Mouse (Mus musculus) gonadal fat pad, adult 2 months (tissue): Measurements from ENCODE around the gene 9930021J03Rik. TPM values are rescaled to one million over a fixed set of nuclear protein-coding genes. Genes with fewer than 3 reads are reported as not detected.

Experiments used
- DNase-seq: peaks from one replicate; pipeline ENCODE4 v3.0.0-alpha.2; 2012; ENCODE audit warnings: low read depth
- polyA plus RNA-seq: library from polyadenylated mRNA; depleted of rRNA; stranded (reverse); fragments of >200 nt; gene quantifications from 2 replicates; pipeline ENCODE4 v1.2.3, GENCODE M21; 2012; rRNA removed

9930021J03Rik gene
- polyA plus RNA-seq: 7.8 and 8.7 TPM in 2 replicates

DNA sequence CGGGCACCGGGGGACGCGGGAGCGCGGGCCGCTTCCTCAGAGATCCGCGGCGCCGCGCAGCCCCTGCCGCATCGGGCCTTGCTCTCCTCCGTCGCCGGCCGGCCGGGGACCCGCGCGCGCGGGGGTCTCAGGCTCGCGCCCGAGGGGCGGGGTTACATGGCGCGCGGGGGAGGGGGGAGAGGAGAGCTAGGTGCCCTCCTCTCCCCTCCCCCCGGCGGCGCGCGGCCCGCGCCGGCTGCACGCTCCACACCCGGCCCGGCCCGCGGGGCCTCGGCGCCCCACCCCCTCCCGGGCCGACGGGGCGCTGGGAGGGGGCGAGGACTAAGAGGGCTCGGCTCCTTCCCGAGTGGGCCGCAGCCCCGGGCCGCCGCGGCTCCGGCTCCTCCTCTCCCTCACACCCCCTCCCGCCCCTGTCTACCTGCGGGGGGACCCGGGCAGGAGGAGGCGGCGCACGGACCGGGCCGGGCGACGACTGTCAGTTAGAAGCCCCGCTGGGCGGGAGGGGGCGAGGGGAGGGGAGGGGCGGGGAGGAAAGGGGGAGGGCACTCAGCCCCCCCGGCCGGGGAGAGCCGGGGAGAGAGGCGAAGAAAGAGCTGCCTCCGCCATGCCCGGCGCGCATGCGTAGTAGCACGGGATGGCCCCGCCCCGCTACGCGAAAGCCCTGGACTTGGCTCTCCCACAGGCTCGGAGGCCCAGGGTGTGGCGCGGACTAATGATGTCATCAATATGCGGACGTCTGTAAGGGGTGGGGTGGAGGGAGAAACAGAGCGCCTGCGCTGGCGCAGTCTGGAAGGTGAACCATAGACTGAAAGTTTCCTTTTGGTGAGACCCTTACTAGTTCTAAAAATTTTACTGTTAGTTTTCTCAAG lies at the start of gene 9930021J03Rik:
Gene 9930021J03Rik, minus strand, starts transcription at position 73 of the 869 bp plus-strand sequence.
- DNase-seq: peak; percentile 77

DNA sequence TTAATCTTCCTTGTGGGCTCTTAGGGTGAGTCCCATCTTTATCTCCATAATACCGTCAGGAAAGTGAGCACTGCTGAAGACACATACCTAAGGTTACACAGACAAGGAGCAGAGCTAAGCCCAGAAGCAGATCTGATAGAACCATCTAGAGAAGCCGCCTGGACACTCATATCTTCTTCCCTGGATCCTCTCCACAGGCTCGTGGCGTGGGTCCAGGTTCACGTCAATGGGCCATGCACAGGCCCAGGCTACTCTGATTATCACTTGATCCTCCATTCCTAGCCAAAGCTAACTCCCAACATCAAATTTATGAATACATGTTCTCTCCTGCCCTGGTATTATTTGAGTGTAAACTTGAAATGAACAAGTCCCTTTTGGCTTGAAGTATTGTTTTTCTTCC lies 47.9 kb upstream of the 9930021J03Rik start:
- DNase-seq: no peak

DNA sequence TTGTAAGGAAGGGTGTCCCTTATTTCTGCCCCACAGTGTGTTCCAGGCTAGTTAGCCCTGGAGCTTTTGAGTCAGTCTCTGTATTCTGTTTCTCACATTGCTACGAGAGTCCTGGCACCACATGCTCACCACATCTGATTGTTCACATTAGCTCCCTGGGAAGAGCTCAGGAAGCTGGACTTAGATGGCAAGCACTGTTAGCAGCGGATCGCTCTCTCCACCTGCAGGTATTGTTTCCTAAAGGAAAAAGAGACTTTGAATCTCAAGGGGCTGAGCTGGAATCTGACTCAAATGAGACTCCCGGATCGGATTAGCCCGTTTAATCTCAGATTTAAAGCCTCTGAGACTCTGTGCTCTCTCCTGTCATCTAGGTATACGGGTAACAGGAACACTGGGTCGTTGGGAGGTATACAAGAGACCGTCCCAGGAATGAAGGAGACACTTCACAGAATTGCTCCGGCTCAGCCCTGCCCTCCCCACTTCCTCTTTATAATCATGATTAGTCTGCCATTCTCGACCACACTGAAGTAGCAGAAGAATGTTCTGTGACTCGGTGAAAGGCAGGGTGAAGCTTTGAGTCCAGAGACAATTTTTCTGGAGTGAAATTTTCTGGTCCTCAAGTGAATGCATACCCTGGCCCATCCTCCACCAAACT lies 45.4 kb upstream of the 9930021J03Rik start:
- DNase-seq: no peak

DNA sequence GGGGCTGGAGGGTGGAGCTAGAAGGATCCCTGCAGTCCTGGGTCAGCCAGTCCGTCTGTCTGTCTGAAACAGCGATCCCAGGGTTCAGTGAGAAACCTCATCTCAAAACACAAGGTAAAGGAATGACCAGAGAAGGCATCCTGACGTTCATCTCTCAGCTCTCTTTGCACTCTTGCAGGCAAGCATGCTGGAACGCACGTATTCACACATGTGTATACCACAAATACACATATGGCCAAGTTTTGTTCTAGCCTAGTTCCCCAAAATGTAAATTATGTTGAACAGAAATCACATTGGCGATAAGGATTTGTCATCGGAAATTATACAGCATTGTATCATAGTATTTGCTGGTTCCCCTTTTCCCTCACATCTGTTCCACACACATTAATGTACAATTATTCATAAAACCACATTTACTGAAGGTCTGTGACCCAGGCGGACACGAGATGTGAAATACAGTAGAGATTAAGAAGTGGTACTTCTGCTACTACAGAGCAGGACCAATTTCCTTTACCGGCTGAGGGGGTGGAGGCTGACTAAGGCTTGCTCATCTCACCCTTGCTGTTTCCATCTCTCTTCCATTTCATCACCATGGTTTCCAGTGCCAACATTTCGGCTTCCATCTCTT lies 44.2 kb upstream of the 9930021J03Rik start:
- no peak for DNase-seq

DNA sequence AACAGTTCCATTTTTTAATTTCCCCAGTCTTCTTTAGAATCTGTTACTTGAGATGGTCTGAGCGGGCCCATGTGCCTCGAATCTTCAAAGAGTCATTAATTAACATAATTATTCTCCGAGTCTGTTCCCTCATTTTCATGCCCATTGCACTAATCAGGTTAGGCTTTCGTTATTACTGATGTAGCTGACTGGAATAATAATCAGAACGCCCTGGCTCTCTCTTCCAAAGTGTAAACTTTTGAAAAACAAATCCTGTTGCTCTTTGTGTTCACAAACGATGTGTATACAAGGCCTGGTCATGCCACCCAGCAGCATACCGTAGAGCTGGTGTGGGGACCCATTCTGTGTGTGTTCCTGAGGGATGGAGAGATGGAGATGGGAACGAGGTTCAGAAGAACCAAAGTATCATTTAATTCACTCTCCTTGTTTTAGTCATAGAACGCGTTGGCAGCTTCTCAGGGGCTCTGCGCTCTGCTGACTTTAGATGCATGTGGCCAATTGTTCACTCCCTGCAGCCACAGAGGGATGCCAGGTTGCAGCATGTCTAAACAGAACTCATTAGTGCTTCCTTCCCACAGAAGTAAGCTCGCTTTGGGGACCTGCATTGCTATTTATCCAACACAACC lies 38.4 kb upstream of the 9930021J03Rik start:
- no peak for DNase-seq

DNA sequence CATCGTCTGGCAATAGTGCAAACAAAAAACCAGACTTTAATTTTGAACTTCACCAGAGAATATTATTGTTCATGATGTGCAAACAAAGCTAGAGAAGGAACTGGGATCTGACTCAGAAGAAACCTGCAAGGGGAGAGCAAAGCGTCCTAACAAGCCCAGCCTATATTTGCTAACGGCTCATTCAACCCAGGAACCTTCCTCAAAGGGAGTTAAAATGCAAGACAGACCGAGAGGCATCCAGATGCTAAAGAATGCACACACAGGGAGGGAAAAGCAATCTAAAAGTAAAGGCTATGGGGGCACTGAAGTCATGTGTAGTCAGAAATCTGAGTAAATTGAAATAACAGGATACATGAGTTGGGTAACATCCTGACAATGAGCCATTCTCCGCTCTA lies 37.8 kb upstream of the 9930021J03Rik start:
- DNase-seq: no peak

DNA sequence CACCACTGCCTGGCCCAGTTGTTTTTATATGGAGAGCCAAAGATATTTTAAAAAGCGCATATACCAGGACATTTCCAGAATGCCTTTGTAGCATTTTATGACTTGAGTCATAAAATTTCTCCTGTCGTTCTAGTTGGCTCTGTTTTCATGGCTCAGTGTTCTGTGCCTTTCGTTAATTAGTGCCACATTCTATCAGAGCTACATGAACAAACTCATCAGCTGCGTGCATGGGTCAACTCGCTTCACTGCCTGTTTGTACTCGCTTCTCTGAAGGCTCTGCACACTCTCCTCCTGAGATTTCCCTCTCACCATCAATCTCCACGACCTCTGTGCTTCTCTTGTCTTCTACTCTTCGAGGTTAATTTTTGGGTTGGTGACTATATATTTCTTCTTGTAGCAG lies 37.2 kb upstream of the 9930021J03Rik start:
- no peak for DNase-seq

DNA sequence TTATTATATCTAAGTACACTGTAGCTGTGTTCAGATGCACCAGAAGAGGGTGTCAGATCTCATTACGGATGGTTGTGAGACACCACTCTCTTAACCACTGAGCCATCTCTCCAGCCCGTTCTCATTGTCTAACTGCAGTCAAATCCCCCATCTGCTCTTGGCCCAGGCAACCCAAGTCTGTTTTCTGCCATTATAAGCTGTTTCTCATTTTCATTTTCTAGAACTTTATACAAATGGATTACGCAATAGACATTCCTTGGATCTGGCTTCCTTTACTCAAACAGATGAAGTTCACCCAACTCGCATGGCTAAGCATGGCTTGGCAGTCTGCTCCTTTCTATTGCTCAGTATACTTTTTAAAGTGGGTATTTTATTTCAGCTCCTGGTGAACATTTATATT lies 34.9 kb upstream of the 9930021J03Rik start:
- no peak for DNase-seq

DNA sequence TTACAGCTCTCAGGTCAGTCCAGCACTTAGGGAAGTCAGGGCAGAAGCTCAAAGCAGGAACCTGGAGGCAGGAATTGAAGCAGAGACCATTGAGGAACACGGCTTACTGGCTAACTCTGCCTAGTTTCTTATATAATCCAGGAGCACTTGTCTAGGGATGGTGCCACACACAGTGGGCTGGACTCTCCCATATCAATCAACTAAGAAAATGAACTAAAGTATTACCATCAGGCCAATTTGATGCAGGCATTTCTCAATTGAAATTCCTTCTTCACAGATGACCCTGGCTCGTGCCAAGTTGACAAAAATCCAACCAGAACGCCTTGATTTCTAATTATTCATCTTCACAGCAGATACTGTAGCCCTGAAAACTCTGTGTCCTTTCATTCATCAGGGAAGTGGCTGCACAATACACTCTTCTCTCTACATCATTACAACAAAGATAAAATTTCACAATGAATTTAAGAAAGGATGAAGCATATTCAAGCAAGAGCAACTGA lies 32.9 kb upstream of the 9930021J03Rik start:
- DNase-seq: no peak

DNA sequence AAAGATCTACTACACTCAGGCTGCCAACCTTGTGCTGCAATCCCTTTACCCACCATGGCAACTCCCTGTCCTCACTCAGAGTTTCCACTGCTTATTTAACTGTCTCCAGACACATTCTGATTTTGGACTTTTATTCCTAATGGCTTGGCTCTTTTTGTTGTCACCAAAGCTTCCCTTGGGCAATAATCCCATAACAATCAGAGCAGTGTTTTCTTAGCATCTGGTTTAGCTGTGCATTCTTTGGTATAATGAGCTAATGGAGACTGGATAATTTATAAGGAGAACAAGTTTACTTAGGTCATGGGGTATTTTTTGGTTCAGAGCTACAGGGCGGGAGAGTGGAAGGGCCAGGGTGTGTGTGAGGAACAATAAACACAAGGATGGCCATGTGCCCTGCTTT lies 32.4 kb upstream of the 9930021J03Rik start:
- DNase-seq: no peak

DNA sequence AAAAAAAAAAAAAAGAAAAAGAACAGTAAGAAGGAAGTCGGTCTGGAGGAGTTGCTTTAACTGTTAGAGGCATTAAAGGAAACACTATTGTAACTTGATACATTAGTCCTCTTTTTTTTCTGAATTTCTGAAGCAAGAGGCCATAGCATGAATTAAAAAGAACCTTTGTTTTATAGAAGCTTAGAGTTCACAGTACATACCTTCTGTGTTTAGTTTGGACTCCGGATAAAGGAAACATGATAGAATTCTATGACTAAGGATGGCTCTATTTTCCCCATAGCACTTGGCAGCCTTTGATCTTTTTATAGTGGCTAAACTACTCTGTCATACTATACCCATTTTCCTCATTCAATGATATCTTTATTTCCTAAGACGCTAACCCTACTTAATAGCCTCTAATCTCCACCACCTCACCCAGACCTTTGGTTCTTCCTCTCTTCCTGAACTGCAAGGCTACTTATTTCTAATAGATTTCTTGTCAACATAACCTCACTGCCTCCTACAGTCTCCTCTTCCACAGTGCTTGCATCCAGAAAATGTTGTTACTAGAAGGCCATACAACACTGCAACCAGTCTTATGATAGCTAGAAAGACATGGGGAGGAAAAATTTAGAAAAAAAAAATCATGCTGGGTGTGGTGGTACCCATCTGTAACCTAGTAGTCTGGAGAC lies 29.7 kb upstream of the 9930021J03Rik start:
- DNase-seq: peak; percentile 86

DNA sequence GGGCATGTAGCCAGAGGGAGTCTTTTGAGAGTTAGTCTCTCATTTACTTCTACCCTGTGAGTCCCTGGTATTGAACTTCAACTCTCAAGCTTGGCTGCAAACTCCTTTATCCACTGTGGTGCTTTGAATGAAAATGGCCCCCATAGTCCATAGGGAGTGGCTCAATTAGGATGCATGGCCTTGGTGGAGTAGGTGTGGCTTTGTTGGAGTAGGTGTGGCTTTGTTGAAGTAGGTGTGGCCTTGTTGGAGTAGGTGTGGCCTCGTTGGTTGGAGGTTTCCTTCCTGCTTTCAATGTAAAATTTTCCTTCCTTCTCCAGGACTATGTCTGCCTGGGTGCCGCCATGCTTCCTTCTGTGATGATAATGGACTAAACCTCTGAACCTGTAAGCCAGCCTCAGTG lies 25.1 kb upstream of the 9930021J03Rik start:
- DNase-seq: no peak

DNA sequence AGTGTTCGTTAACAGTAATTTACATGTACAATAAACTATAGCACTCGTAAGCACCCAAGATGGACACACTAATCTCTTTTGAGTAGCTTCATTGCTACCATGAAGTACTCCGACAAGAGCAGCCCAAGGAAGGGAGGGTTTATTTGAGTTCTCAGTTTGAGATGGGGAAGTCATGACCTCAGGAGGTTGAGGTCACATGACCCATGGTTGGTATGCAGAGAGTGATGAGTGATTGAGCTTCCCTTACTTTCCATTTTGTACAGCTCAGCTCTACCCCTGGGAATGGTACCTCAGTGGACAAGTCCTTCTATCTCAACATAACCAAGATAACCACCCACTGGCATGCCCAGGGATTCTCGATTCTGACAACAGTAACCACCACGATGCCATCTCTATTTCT lies 22.8 kb upstream of the 9930021J03Rik start:
- DNase-seq: no peak

DNA sequence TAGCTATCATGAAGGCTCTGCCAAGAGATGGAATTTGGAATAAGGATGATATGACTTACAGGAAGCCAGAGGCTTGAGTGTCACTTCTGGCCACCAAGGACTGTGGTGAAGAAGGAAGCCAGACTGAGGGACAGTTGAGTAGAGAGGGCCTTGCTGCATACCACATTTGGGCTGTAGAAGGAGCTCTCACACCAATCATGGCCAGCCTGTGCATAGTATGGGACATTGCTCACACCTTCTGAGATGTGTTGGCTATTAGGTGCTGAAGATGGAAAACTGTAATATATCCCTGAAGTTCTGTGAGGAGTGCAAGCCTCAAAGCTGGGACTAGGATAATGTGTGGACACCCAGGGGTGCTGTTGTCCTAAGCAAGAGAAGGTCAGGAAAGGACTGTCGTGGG lies 20.9 kb upstream of the 9930021J03Rik start:
- no peak for DNase-seq

DNA sequence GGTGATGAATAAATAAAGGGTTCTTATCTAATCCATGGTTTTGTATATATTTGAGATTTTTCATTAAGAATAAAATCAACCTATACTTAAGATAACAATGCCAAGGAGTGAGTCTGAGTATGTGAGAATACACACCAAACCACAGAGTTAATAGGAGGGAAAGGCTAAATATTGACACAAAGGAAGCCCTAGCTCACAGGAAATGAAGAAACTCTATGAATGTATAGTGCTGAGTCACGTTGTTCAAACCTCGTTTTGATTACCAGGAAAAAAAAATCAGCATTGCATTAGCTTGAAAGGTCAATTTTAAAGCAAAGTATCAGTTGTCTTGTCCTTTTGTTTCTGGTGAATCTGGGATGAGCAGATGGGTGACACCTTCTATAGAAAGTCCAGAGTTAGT lies 19.2 kb upstream of the 9930021J03Rik start:
- DNase-seq: no peak

DNA sequence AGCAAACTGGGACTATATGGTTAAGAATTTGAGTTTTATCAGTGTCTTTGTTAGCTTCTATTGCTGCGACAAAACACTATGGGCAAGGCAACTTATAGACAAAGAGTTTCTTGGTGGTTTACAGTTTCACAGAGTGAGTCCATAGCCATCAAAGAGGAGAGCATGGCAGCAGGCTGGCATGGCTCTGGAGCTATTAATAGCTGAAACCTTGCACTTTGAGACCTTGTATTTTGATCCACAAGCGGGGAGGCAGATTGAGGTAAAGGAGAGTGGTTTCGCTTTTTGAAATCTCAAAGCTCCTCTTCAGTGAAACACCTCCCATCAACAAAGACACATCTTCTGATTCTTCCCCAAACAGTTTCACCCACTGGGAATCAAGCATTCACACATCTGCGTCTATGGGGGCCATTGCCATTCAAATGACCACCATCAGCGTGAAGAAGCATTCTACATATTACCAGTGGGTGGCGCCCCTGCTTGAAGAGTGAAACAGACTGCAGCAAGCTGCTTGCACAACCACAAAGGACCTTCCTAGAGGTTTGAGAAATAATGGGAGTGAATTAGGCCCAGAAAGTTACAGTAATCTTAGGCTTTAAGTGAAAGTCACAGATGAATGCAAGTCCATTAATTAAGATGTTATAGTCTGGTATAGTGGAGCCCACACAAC lies 18.4 kb upstream of the 9930021J03Rik start:
- no peak for DNase-seq

DNA sequence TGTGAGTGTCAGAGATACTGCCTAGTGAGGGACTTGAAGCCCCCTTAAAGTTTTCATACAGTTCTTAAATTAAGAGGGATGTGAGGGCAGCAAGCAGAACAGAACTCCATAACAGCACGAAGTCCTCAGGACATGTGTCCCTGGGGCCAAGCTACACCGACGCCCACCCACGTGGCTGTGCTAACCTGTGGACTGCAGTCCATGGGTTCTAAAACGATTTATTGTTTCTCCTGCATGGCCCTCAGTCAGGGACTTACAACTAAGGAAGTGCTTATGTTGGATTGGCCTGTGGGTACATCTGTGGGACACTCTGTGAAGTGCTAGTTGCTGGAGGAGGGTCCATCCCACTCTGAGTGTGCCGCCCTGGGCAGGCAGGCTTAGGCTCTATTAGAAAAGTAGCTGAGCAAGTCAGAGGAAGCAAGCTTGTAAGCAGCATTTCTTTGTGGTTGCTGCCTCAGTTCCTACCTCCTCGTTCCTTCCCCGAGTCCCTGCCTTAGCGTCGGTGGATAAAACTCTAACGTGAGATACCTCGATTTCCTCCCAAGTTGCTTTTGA lies 17.7 kb upstream of the 9930021J03Rik start:
- no peak for DNase-seq

DNA sequence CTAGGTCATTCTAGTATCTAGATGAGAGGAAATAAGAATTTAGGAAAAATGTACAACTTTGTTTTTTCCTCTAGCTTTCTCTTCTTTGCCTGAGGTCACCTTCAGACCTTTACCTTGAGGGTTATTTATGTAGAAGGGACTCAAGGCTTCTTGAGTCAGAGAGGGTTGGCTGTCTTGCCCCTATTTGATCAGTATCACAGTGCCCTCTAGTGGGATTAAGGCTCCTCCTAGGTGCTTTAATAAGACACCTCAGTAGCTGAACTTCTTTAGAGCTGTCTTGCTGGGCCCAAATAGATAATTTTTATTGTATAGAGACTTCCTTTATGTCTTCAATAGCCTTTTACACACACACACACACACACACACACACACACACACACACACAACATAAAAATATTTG lies 15.2 kb upstream of the 9930021J03Rik start:
- no peak for DNase-seq

DNA sequence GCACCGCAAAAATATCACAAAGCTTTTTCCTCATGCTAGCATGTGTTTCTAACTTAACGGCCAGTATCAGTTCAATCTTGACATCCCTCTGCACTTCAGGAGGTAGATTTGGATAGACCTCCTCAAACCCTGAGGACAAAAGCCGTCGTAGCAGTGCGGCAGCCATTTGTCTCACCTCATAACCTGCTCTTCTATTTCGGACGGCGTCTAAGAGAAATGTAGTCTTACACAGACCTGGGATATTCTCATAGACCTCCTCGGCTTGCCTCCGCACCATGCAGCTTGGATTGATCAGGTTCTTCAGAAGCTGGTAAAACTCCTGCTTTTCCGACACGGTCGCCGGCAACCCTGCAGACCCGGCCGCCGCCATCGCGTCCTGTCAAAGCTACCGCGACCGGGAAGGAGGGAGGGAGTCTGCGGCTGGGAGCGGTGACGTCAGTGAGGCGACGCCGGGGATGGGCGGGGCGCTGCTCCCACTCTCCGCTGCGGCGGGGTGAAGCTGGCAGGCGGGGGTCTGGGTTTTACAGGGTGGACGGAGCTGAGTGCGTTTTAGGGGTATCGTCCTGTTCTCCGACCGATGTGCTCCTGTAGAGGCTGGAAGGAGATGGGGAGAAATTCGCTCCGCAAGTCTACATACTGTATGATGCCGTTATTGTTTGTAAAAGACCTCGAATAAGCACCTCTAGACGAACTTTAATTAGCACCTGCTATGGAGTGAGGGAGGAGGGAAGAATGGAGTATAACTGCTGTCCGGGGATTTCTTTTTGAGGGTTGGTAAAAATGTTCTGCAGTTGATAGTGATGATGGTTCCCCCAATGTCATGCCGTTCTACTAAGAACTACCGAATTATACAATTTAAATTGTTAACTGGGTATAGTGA lies 7.0 kb upstream of the 9930021J03Rik start, which contains the start of gene Ranbp6:
Gene Ranbp6, minus strand, starts transcription at position 394 of the 880 bp plus-strand sequence.
- DNase-seq: no peak

DNA sequence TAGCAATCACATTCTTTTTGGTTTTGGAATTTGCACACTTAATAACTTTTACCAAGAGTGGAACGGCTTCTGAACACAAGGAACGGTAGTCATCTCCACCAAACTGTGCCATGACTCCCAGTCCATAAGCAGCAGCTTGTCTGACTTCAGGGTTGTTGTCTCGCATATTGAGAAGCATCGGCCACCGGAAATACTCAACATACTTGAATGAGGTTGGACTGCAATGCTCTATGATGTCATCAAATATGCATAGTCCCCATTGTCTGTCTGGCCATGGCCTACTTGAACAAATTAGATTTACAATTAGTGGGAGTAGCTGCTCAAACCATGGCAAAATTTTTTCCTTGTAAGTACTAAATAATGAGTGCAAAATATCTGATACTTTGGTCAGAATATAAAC lies 4.2 kb upstream of the 9930021J03Rik start:
- DNase-seq: no peak
